Mouse (Mus musculus): ENCODE measurements at regions not wholly inside any gene's neighbourhood (a gene's known extent, or its start where the extent isn't known, plus 50 kb on each side); places are given as distances from the start of the nearest gene placed in this dataset.

GRCm38 (mm10) chr6:135662801-135663537, 300.6 kb downstream of the Emp1 start:
- no peaks in the 10 kb centered on the region for H3K27me3 ChIP-seq (ENCODE audit: control insufficient read depth, insufficient read depth, low read length, poor library complexity, severe bottlenecking)
- H3K4me1 ChIP-seq (ENCODE audit: control insufficient read depth, insufficient read depth, low read length) = no peaks in the 10 kb centered on the region
- H3K9me3 ChIP-seq (replicated peaks; ENCODE audit: control insufficient read depth, insufficient read depth, low read length, poor library complexity, severe bottlenecking) = no peaks in the 10 kb centered on the region
- H3K36me3 ChIP-seq (ENCODE audit: control insufficient read depth, insufficient read depth, low read length, poor library complexity, severe bottlenecking) = no peaks in the 10 kb centered on the region
- no peak for TF ChIP-seq POLR2A (IDR thresholded peaks at IDR 0.05; ENCODE audit: insufficient read depth, low read length)
- TF ChIP-seq CTCF (IDR thresholded peaks at IDR 0.05; ENCODE audit: low read depth, low read length) = no peak
- TF ChIP-seq EP300 (IDR thresholded peaks at IDR 0.05; ENCODE audit: insufficient read depth, low read depth, low read length) = no peak
- H3K9ac ChIP-seq (ENCODE audit: low read depth, poor library complexity, severe bottlenecking) = no peak overlapping the region
- H3K4me3 ChIP-seq (ENCODE audit: low read depth, low read length) = no peak overlapping the region
- H3K27ac ChIP-seq (ENCODE audit: insufficient read depth, low read length) = no peak overlapping the region

Data from ES-Bruce4 (cell line).